Mouse (Mus musculus): ENCODE results near the gene Plekho1.

DNA sequence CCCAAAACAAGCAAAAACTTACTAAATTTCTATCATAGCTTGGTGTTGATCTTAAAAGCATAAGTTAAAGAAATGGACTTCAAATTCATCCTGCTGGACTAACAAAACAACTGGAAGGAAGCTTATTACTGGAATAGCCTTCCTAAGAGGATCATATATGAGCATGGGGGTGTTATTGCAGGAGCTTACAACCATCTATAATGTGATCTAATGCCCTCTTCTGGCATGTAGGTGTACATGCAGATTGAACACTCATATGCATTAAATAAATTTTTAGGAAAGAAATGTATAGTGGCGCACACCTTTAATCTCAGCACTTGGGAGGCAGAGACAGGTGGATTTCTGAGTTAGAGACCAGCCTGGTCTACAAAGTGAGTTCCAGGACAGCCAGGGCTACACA, 36.0 kb downstream of the Plekho1 start:
- no peak for TF ChIP-seq CTCF (IDR thresholded peaks at IDR 0.05; ENCODE audit: borderline replicate concordance, extremely low read depth, insufficient read depth, insufficient read length)
- no peak for TF ChIP-seq POLR2A (IDR thresholded peaks at IDR 0.05; ENCODE audit: borderline replicate concordance, extremely low read depth, insufficient read depth, insufficient read length, poor library complexity, severe bottlenecking)
